ENCODE assay signal across 50 mouse cellular contexts in the genomic region with DNA sequence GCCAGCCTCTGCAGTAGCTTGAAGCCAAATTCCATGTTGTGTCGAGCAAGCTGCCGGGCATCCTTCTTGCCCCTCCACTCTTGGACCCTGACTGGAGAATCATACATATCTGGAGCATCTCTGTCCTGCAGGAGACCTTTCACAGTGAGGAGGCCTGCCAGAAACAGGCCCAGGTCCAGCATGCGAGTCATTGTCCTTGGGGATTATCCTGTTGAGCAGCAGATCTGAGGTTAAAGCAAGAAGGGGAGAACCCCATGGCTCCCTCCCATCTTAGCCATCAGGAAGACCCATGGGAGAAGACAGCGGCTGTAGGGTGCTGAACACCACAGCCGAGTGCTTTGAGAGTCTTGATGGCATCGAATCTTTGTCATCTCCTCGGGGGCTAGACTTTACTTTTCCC. TPM values are rescaled to one million over a fixed set of nuclear protein-coding genes. Genes with fewer than 3 reads are reported as not detected.
"Had no signal": no experiment of that assay in that cellular context is flagged by ENCODE, and none has a peak within 500 bp of the region (broad histone marks: within the 10 kb centered on the region; RNA-seq: fewer than 3 reads in every experiment).

No protein-coding gene starts in this region.

- H3K4me2 ChIP-seq: heart, embryonic 11.5 days; heart, embryonic 12.5 days; heart, embryonic 13.5 days; heart, embryonic 15.5 days; hindbrain, embryonic 12.5 days; hindbrain, embryonic 14.5 days; hindbrain, embryonic 15.5 days; intestine, embryonic 15.5 days; kidney, embryonic 15.5 days had no signal

- H3K9me3 ChIP-seq: heart, embryonic 10.5 days; heart, embryonic 12.5 days; heart, embryonic 13.5 days; heart, embryonic 15.5 days; hindbrain, embryonic 10.5 days; hindbrain, embryonic 12.5 days; hindbrain, embryonic 15.5 days; intestine, embryonic 15.5 days; kidney, embryonic 15.5 days had no signal

- H3K27me3 ChIP-seq: hindbrain, embryonic 12.5 days; hindbrain, embryonic 15.5 days; intestine, embryonic 15.5 days; kidney, embryonic 15.5 days had no signal

- ATAC-seq: hindbrain, embryonic 16.5 days; hindbrain, postnatal 0 days; inflammation-experienced regulatory T-cells, adult 6 months; intestine, embryonic 15.5 days; intestine, embryonic 16.5 days; intestine, postnatal 0 days had no signal

- DNase-seq: heart, postnatal 10 days; heart, postnatal 36 days; heart, postnatal 4 days; kidney, adult 11 months; kidney, adult 18-20 months; kidney, adult 2 months; kidney, adult 8-10 months; kidney, adult 9 months; kidney, postnatal 10 days; kidney, postnatal 14 days; kidney, postnatal 25 days; kidney, postnatal 36 days; kidney, postnatal 4 days; layer of hippocampus, adult 9-11 months; layer of hippocampus, postnatal 36 days had no signal

- H3K9ac ChIP-seq: heart, embryonic 12.5 days; heart, embryonic 13.5 days; heart, embryonic 15.5 days; hindbrain, embryonic 12.5 days; hindbrain, embryonic 14.5 days; hindbrain, embryonic 15.5 days; intestine, embryonic 15.5 days; kidney, embryonic 15.5 days had no signal

- H3K27ac ChIP-seq: heart, embryonic 10.5 days; heart, embryonic 13.5 days; heart, embryonic 15.5 days; hindbrain, embryonic 10.5 days; hindbrain, embryonic 12.5 days; hindbrain, embryonic 14.5 days; hindbrain, embryonic 15.5 days; hindbrain, postnatal 0 days; intestine, embryonic 15.5 days; kidney, embryonic 15.5 days; kidney, postnatal 0 days; layer of hippocampus, adult 2 months; left cerebral cortex, adult 2 months had no signal

- H3K36me3 ChIP-seq: heart, embryonic 10.5 days; heart, embryonic 12.5 days; heart, embryonic 13.5 days; heart, embryonic 15.5 days; hindbrain, embryonic 10.5 days; hindbrain, embryonic 12.5 days; hindbrain, embryonic 15.5 days; intestine, embryonic 15.5 days; kidney, embryonic 15.5 days had no signal

- H3K4me1 ChIP-seq: heart, embryonic 12.5 days; heart, embryonic 13.5 days; hindbrain, embryonic 10.5 days; hindbrain, embryonic 12.5 days; hindbrain, embryonic 15.5 days; intestine, embryonic 15.5 days; kidney, embryonic 15.5 days had no signal

- H3K4me3 ChIP-seq: heart, embryonic 10.5 days; heart, embryonic 12.5 days; heart, embryonic 13.5 days; heart, embryonic 15.5 days; hindbrain, embryonic 10.5 days; hindbrain, embryonic 12.5 days; hindbrain, embryonic 15.5 days; intestine, embryonic 15.5 days; kidney, embryonic 15.5 days; layer of hippocampus, adult 2 months; left cerebral cortex, adult 2 months had no signal

RNA-seq across cellular contexts. Expression of gene Serpina12, which starts 6.1 kb away (rescaled TPM):
- total RNA-seq: heart, postnatal 10 days; heart, postnatal 25 days; heart, postnatal 36 days; heart, postnatal 4 days; hematopoietic stem cell, adult 5-6 weeks; hindbrain, postnatal 0 days; layer of hippocampus, adult 18-20 months; layer of hippocampus, adult 8-10 months; layer of hippocampus, postnatal 10 days; layer of hippocampus, postnatal 14 days; layer of hippocampus, postnatal 25 days; left cerebral cortex, adult 2 months; left cerebral cortex, adult 8-10 months had no signal
- polyA plus RNA-seq: heart, embryonic 10.5 days; heart, embryonic 11.5 days; heart, embryonic 12.5 days; heart, embryonic 14.5 days; heart, embryonic 15.5 days; heart, embryonic 16.5 days; heart, postnatal 0 days; hindbrain, embryonic 10.5 days; hindbrain, embryonic 11.5 days; hindbrain, embryonic 12.5 days; hindbrain, embryonic 14.5 days; hindbrain, embryonic 15.5 days; hindbrain, embryonic 16.5 days; hindbrain, postnatal 0 days; intestine, embryonic 14.5 days; intestine, embryonic 15.5 days; intestine, embryonic 16.5 days; intestine, postnatal 0 days; kidney, adult 2 months; kidney, embryonic 14.5 days; kidney, embryonic 15.5 days; kidney, embryonic 16.5 days; kidney, postnatal 0 days had no signal

RNA-seq across cellular contexts. Expression of gene Serpina9, which starts 24.6 kb away (rescaled TPM):
- total RNA-seq: heart, postnatal 10 days; heart, postnatal 36 days; heart, postnatal 4 days; hematopoietic stem cell, adult 5-6 weeks; hindbrain, postnatal 0 days; layer of hippocampus, adult 2 months had no signal
- polyA plus RNA-seq: hindbrain, embryonic 10.5 days; hindbrain, embryonic 11.5 days; hindbrain, embryonic 14.5 days; intestine, embryonic 15.5 days; intestine, postnatal 0 days; kidney, adult 2 months; kidney, embryonic 14.5 days; kidney, embryonic 15.5 days; kidney, postnatal 0 days had no signal

RNA-seq across cellular contexts. Expression of gene Serpina11, which starts 48.4 kb away (rescaled TPM):
- total RNA-seq: heart, postnatal 10 days; heart, postnatal 25 days; heart, postnatal 36 days; heart, postnatal 4 days; hematopoietic stem cell, adult 5-6 weeks; hindbrain, postnatal 0 days; layer of hippocampus, adult 18-20 months; layer of hippocampus, adult 2 months; layer of hippocampus, adult 8-10 months; layer of hippocampus, postnatal 10 days; layer of hippocampus, postnatal 14 days; layer of hippocampus, postnatal 25 days; layer of hippocampus, postnatal 36 days; left cerebral cortex, adult 18-20 months; left cerebral cortex, adult 2 months had no signal
- polyA plus RNA-seq: heart, embryonic 12.5 days; heart, embryonic 13.5 days; heart, embryonic 14.5 days; heart, embryonic 15.5 days; heart, embryonic 16.5 days; heart, postnatal 0 days; hindbrain, embryonic 10.5 days; hindbrain, embryonic 11.5 days; hindbrain, embryonic 12.5 days; hindbrain, embryonic 14.5 days; hindbrain, embryonic 15.5 days; hindbrain, embryonic 16.5 days; inflammation-experienced regulatory T-cells, adult 6 months; intestine, embryonic 14.5 days; intestine, postnatal 0 days; kidney, embryonic 14.5 days; kidney, embryonic 15.5 days; kidney, embryonic 16.5 days; kidney, postnatal 0 days had no signal
